Mouse (Mus musculus) layer of hippocampus, adult 9-10 months (tissue): ENCODE measurements around the gene Grik4.
A peak's percentile ranks its signal among the peaks of the same experiment; 100 is the strongest.

Experiments
- DNase-seq: peaks from one replicate; pipeline ENCODE4 v3.0.0; 2022; ENCODE audit warnings: low spot score

The Grik4 gene

DNA sequence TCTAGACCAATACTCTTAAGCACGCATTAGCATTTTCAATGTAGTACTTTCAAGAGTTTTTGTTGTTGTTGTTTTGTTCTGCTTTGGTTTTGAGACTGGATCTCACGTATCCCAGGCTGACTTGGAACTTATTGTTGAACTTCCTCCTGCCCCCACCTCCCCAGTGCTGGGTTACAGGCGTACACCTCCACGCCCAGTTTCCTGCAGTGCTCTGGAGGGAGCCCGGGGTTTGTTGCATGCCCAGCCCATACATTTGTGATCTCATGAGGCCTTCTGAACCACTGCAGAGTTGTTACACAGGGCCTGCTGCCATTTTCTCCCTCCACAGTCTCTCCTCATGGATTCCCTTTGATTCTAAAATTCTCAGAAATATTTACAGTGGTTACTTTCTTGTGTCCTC is 201.9 kb downstream of the Grik4 start:
- DNase-seq, result no peak

DNA sequence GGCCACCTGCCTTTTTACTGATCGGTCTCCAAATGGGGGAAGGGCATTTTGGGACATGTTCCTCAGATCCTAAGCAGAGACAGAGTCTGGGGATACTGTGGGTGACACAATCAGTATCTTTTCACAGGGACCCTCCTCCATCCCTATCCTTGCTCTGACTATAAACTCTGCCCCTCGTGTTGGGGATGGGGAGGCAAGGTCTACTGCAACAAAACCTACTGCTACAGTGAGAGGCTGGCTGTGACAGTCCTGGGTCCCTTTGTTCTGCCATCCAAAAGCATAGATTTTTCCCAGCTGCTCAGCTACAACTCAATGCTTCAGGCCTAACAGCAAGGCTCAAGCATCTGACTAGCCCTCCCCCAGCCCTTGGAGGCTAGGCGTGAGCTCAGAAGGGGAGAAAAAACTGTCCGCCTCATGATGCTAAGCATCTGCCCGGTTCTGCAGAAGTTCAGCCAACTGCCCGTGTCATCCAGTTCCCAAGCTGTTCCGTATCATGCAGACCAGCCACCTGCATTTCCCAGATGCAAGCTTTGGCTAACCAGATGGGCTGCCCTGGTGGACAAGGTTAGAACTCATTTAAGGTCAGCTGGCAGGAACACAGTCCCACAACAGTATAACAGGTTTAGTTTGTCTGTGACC is 207.5 kb downstream of the Grik4 start:
- DNase-seq, result no peak

DNA sequence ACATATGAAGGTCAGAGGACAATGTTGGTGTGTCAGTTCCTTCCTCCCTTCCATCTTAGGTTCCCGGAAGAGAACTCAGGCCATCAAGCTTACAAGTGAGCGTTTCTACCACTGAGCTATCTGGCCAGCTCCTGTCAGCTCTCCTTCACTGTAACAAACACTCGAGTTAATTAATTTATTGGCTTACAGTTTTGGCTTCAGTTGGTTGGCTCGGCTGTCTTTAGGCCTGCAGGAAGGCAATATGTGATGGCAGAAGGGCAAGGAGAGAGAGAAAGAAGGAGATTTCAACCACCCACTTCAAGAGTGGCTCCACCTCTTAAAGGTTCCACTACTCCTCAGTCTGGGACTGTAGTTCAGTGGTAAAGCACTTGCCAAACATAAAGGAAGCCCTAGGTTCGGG is 209.2 kb downstream of the Grik4 start:
- no peak for DNase-seq

DNA sequence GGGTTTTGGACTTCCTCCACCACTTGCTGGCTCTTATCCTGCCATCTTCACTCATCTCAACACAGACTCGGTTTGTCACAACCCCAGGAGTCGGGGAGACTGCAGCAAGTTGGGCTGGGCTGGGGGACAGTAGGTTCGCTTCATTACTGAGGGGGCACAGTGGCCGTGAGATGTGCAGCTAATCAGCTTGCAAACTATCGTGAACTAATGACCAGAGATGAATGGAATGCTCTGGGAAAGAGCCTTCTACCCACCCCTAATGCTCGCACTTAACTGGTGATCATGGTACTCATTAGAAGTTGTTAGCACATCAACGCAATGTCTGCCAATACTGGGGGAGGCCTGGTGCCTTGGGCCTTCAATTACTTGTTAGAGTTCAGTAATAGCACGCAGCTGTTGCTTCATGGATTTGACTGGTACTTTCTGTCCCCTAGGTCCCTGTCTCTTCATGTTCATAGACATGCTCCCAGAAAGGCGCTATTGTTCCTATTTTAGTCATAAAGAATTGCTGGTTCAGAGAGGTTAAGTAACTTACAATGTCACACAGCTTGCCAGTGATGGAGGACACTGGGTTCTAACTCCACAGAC is 211.5 kb downstream of the Grik4 start:
- DNase-seq, result no peak

DNA sequence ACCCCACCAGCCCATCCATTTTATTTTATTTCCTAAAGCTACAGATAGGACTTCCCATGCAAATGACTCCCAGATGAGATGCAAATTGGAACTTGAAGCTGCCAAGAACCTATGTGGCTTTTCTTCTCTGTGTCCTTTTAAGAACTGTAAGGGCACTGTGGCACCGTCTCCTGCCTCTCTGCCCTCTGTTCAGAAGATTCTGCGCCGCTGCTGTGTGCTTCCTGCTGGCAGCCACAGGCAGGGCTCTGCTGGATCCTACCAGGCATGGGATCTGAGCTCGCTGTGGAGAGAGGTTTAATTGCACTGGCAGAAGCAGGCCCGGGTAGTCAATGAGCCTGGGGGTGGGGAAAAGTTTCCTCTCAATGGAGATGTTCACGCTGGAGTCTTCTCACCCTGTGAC is 215.8 kb downstream of the Grik4 start:
- no peak for DNase-seq

DNA sequence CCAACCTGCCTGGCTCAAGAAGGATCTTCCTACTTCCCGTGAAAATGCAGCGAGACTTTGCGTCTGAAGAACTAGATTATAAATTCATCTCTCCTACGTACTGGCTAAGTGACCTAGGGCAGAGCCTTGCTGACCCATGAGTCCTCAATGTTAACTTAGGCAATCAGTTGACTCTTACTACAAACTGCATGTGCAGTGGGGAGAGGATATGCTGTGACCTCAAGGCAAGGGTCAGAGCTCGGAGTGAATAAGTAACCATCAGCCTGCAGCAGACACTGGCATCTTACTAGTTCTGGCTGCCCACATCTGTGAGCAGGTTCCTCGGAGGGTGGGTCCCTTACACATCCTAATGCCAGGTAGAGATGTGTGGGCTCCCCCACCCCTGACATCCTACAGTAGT is 216.6 kb downstream of the Grik4 start:
- DNase-seq, result no peak

DNA sequence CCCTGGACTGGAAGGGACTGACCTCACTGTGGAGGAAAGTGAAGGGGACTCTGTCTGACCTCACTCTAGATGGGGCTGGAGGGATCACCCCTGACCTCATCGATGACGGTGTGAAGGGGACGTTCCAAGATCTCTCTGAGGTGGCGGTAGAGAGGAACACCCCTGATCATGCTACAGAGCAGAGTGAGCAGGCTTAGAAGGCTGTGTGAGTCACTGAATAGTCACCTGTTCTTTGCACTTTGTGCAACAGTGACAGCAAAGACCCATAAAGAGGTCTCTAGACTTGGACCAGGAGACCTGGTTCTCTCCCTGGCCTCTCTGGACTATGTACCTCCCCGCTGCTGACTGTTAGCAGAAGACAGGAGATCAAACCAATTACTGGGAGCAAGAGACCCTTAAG is 217.1 kb downstream of the Grik4 start:
- DNase-seq, result no peak

DNA sequence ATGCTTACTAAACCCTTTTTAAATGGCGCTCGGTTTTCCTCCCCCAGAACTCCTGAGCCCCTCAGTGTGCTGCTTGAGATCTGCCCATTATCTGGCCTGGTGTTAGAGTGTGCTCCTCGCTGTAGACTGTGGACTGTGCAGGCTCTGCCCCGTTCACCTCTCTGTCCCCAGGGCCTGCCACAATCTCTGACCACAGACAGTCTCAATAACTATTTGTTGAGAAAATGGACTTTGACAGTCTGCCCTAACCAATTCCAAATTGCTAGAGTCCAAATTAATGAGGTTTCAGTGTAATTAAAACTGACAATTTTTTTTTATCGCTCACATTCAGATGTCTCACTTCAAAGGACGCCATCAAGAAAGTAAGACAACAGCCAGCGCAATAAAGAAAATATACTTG is 220.2 kb downstream of the Grik4 start:
- no peak for DNase-seq

DNA sequence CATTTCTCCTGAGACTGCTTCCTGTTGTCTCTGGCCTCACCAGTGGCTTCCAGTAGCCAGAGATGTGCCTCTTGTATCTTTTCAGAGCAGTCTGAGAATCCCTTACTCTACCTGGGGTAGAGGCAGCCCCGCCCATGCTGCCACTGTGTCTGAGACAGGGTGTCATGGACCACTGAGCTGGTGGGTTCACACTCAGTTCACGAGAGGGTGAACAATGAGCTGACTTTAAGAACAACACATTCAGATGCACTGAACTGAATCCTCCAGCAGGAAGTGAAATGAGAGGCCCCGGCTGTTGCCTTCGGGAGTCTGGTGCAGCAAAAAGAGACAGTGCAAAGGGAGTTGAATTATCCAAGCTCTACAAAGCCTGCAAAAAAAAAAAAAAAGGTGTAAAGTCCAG is 221.8 kb downstream of the Grik4 start:
- DNase-seq, result no peak

DNA sequence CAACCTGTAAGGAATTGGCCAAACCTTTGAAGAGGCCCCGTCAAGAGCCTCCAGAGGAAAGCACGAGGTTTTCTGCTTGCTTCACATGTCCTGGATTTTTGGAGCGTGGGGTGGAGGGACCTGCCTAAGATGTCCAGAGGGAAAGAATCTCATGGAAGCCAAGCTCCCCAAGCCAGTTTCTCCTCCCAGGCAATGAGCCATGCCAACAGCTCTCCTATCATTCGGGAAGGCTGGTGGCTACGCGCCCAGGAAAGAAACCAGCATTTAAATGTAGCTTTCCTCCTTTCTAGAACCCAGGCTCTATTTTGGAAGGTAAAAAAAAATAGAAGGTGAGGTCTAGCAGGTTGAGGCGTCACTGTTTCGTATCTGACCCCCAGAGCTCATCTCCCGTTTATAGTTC is 222.6 kb downstream of the Grik4 start:
- DNase-seq, result no peak

DNA sequence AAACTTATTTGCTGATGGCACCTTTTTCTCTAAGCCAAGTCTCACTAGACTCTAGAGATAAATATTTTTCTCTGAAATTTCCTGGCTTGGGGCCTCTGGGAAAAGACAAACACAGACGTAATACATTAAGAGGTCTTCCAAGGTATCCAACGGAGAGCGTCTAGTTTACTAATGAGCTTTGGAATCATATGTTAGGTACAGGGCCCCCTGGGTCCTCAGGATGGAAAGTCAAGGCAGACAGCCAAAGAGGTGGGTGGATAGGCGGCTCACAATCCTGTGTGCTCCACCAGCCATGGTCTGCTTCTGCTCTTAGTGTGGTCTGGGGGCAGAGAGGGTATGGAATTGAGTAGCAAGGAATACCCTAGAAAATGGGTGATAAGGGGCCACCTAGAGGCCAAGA is 223.1 kb downstream of the Grik4 start:
- no peak for DNase-seq

DNA sequence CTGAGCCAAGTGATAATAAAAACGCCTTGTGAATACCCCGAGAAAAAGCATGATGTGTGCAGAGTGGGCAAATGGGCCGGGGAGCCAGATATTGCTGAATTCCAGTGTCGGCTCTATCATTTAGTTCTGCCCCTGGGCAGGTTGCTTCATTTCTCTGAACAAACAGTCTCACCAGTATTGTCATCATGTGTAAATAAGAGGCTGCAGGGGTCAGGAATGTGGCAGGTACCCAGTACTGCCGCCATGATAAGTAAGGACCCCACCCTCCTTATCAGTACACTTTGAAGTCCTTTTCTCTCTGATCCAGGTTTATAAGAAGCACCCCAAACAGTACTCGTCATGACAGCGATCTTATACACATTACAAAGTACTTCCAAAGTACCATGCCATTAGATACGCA is 230.4 kb downstream of the Grik4 start:
- no peak for DNase-seq

DNA sequence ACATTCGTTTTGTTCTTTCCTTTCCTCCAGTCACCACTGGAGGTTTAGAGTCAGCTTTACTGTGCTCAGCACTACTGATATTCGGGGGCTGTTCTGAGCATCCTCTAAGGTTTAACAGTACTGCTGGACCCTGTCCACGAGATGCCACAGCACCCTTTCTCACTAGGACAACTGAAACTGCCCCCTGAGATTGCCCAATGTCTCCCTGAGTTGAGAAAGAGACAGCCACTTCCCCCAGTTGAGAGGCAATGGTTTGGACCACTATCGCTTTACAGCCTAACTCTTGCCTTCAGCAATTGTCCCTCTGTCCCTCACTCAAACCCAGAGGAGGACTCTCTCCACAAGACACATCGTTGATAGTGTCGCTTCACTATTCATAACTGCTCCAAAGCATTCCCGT is 238.4 kb downstream of the Grik4 start:
- DNase-seq, result no peak

DNA sequence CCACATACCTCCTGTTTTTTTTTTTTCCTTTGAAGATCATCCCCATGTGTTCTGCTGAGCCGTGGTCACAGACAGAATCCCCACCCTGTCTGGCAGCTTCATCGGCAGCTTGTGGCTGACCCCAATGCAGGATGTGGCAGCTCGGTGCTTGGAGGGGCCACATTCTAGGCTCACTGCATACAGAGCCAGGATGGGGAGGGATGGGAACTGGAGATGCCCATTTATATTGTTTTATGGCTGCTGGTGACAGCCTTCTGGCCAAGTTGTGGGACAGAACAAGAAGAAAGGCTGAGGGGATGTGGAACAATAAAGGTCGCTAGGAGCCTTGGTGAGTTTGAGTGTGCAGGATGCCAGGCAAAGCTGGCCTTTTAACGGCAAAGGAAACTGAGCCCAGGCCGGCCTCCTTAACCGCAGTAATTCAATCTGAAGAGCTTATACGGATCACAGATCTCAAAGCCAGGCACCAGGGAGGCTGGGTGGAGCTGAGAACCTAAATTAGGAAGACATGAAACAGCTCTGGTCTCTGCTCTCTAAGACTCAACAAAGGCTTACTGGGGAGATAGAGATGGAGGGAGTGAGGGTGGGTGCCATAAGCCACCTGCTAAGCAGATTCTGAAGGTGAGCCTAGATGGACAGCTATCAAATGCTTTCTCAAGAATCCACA is 241.0 kb downstream of the Grik4 start:
- no peak for DNase-seq

DNA sequence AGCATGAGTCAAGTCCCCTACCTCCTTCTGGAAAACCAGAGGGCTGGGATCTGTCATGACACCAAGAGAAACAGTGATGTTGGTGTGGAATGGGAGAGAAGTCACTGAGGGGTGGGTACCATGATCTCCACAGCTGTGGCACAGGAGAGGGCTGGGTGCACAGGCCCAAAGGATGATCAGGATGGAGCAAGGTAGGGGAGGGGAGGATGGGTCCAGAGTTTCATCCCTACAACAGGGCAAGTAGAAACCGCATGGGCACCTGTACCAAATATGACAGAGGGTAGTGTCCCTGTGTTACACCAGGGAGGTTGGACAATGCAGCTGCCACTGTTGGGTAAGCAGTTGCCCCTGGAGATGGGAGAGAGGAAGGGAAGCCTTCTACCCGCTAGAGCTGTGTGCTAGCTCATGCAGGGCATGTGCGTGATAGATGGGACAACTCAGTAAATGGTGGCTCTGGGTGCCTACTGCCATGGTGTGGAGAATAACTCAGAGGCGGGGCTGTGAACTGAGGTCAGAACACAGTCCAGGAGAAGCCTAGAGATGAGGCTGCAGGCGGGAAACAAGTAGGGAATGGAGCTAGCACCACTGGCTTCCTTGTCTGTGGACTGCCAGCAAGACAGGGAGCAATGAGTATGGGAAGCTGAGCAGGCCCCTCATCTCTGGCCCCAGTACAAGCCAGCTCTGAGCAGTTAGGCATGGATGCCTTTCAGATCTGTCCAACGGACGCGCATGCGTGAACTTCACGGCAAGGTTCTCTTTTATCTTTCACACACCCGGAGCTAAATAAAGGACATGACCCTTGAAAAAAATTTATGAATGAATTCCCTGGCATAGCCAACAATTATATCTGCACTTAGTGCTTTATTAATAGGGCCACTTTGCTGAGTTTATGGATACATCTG is 241.8 kb downstream of the Grik4 start:
- no peak for DNase-seq

DNA sequence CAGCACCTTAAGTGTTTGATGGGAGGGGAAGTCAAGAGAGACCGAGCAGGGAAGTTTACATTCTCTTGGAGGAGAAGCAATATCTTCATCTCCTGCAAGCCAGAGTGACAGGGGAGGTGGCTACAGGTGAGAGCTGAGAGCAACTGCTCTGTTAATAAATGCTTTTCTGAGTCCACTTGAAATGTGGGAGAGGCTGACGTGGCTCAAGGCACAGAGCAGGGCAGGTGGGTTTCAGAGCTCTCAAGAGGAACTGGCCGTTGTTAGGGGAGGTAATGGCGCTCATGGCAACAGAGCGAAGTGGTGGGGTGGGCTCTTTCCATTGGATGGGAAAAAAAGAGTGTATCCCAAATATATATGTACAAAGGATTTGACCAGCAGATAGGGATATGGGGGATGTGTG is 242.6 kb downstream of the Grik4 start:
- DNase-seq, result no peak

DNA sequence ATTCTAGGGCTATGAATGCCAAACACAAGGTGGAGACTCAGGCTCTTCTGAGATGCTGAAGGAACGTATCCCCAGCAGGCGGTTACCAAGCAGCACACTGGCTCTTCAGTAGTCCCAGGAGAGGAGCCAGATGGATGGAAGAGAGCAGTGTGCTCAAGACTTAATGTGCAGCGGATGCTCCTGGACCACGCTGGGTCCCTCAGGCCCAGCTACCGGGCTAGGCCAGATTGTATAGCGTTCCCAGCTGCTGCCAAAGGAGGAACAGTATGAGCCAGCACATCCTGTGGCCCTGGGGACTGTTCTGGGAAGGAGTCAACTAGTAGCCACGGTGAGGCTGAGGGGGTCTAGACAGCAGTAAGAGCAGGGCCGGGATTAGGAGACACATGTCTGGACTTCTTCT is 251.3 kb downstream of the Grik4 start:
- DNase-seq, result no peak

DNA sequence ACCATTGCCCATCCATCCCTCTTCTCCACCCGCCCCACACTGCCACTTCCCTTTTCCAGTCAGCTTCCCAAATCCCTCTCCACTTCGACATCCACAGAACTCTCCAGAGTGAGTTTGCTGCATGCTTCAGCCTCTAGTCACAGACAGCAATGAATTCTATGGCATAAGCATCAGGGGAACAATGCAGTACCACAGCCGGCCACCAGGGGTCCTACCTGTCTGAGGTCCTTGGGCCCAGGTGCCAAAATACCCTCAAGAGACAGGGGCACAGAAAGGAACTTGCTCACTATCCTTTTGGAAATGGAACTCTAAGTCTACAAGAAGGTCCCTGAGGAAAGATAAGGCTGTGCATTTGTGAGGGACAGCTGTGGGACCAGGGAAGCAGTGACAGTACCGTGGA is 256.1 kb downstream of the Grik4 start:
- DNase-seq, result peak; percentile 50

DNA sequence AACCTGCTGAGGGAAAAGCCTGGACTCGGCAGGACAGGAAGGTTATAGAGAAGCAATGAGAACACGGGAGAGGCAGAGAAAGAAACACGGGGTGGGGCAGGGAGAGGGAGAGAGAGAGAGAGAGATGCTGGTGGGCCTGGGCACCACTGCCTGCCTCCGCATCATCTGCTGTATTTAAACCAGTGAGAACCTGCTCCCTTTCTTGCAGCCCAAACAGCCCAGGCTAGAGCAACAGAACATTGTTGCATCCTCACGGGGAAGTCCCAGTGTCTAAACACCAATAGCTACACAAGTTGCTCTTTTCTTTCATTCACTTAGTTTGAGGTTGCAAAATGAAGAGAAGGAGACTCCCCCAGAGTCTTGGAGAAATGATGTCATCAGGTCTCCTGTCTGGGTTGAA is 258.2 kb downstream of the Grik4 start:
- no peak for DNase-seq

DNA sequence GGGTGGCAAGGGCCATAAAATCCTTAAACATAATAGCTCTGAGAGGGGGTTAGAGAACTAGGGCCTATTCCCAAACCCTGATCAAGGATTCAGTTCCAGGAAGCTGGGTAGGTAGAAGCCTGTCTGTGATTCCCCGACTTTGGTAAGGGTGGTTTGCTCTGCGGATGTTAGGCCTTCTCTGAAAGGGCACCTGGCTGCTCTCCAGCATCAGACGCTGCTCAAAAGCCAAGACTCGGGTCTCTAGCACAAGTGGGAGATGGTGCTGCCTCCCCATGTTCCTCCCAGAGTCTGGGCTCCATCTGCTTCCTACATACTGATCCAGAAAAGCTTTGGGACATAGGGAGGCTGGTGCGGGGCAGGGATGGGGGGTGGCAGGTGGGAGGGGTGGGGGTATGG is 270.3 kb downstream of the Grik4 start:
- DNase-seq, result no peak

DNA sequence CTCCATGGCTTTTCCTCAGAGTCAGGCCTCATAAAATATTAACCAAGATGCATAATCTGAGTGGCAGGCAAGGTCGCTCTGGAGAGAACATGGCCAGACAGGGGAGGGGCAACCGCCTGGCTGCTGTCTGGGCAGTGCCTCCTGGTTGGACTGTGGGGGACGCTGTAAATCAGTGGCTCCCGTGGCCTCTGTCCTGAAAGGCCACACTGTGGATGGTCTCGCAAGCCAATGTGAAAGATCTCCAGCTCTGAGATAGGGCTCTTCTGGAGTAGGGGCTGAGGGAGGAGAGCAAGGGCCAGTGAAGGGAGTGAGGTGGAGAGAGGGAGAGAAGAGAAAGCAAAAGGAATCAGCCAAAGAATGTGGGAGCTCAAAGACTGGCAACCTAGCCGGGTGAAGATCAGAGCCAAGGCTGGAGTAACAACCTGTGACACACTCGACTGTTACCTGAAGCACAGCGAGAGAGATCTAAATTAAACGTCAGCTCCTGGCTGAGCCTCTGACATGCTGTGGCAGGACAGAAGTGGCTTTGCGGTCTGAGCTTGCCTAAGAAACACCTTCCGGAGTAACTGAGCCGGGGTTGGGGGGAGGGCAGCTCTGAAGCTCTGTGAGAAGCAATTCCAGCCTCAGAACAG is 270.8 kb downstream of the Grik4 start:
- no peak for DNase-seq

DNA sequence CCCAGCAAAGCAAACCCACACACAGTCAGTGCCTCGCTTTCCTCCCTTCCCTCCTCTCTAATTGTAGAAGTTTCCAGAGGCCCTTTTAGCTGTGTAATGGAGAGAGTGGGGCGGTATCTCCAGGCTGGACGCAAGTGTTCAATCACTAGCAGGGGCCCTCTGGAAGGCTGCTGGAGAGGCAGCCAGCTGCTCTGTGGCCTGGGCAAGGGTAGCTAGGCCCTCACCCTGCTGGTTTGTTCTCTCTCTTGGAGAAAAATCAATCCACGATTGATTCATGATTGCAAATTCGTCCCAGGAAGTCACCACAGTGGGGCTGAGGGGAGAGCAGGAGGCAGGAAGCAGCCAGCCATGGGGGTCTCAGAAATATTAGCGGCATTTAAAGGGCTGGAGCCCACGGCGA is 271.3 kb downstream of the Grik4 start:
- DNase-seq, result no peak
